Mouse (Mus musculus): ENCODE data around the gene Erich3. TPM values are rescaled to one million over a fixed set of nuclear protein-coding genes. Genes with fewer than 3 reads are reported as not detected.

The Erich3 gene
- total and polyA plus RNA-seq, 3 experiments: 0.11 TPM; not detected in 2

GRCm38 (mm10) chr3:154744317-154744716 lies 80.7 kb downstream of the Erich3 start:
- Histone ChIP-seq H3K36me3 (replicated peaks) (no peaks in the 10 kb centered on the region), H3K9me3 (replicated peaks) (peaks cover 27% of the 10 kb centered on the region), H3K4me1 (ENCODE audit: insufficient read depth, low read depth, low read length) (no peaks in the 10 kb centered on the region), H3K4me3 (ENCODE audit: low read depth, low read length) (no peak overlapping the region), H3K27me3 (ENCODE audit: insufficient read depth, low read length) (no peaks in the 10 kb centered on the region)
- no peak for ATAC-seq (ENCODE audit: extremely low read depth, insufficient number of reproducible peaks, low FRiP score, poor library complexity, severe bottlenecking)
- no peak for DNase-seq (ENCODE audit: low spot score)
- TF ChIP-seq TAL1 (conservative IDR thresholded peaks at IDR 0.05; ENCODE audit: low read depth, low read length) (no peak), CTCF (IDR thresholded peaks at IDR 0.05; ENCODE audit: low read depth, low read length) (no peak), GATA1 (IDR thresholded peaks at IDR 0.05; ENCODE audit: borderline replicate concordance, low read length) (no peak), GATA2 (IDR thresholded peaks at IDR 0.05; ENCODE audit: borderline replicate concordance, low read depth, low read length) (no peak), POLR2AphosphoS5 (IDR thresholded peaks at IDR 0.05; ENCODE audit: insufficient replicate concordance, low read depth, low read length) (no peak)

- TF ChIP-seq CTCF (IDR thresholded peaks at IDR 0.05; ENCODE audit: low read depth, low read length): no peak
- TF ChIP-seq POLR2AphosphoS5 (IDR thresholded peaks at IDR 0.05; ENCODE audit: insufficient replicate concordance, low read depth, low read length): no peak
- TF ChIP-seq GATA2 (IDR thresholded peaks at IDR 0.05; ENCODE audit: borderline replicate concordance, low read depth, low read length): no peak
- no peak for TF ChIP-seq TAL1 (conservative IDR thresholded peaks at IDR 0.05; ENCODE audit: low read depth, low read length)
- no peak for TF ChIP-seq GATA1 (IDR thresholded peaks at IDR 0.05; ENCODE audit: borderline replicate concordance, low read length)
- H3K36me3 ChIP-seq (replicated peaks): no peaks in the 10 kb centered on the region
- no peak for DNase-seq (ENCODE audit: low spot score)
- no peak overlapping the region for H3K4me3 ChIP-seq (ENCODE audit: low read depth, low read length)
- H3K27me3 ChIP-seq (ENCODE audit: insufficient read depth, low read length): no peaks in the 10 kb centered on the region
- H3K9me3 ChIP-seq (replicated peaks): peaks cover 21% of the 10 kb centered on the region
- H3K4me1 ChIP-seq (ENCODE audit: insufficient read depth, low read depth, low read length): no peaks in the 10 kb centered on the region
- ATAC-seq (ENCODE audit: extremely low read depth, insufficient number of reproducible peaks, low FRiP score, poor library complexity, severe bottlenecking): no peak
Measured at GRCm38 (mm10) chr3:154754505-154754904, 90.8 kb downstream of the Erich3 start.

- H3K27me3 ChIP-seq (ENCODE audit: insufficient read depth, low read length): no peaks in the 10 kb centered on the region
- peaks cover 21% of the 10 kb centered on the region for H3K9me3 ChIP-seq (replicated peaks)
- H3K36me3 ChIP-seq (replicated peaks): no peaks in the 10 kb centered on the region
- TF ChIP-seq POLR2AphosphoS5 (IDR thresholded peaks at IDR 0.05; ENCODE audit: insufficient replicate concordance, low read depth, low read length) (no peak), TAL1 (conservative IDR thresholded peaks at IDR 0.05; ENCODE audit: low read depth, low read length) (no peak), GATA1 (IDR thresholded peaks at IDR 0.05; ENCODE audit: borderline replicate concordance, low read length) (no peak), GATA2 (IDR thresholded peaks at IDR 0.05; ENCODE audit: borderline replicate concordance, low read depth, low read length) (no peak), CTCF (IDR thresholded peaks at IDR 0.05; ENCODE audit: low read depth, low read length) (no peak)
- ATAC-seq (ENCODE audit: extremely low read depth, insufficient number of reproducible peaks, low FRiP score, poor library complexity, severe bottlenecking) (no peak), DNase-seq (ENCODE audit: low spot score) (no peak)
- no peak overlapping the region for H3K4me3 ChIP-seq (ENCODE audit: low read depth, low read length)
- H3K4me1 ChIP-seq (ENCODE audit: insufficient read depth, low read depth, low read length): no peaks in the 10 kb centered on the region
Measured at GRCm38 (mm10) chr3:154755225-154755624, 91.6 kb downstream of the Erich3 start.

GRCm38 (mm10) chr3:154758089-154758488 lies 94.4 kb downstream of the Erich3 start:
- DNase-seq (ENCODE audit: low spot score) (no peak), ATAC-seq (ENCODE audit: extremely low read depth, insufficient number of reproducible peaks, low FRiP score, poor library complexity, severe bottlenecking) (no peak)
- Histone ChIP-seq H3K36me3 (replicated peaks) (no peaks in the 10 kb centered on the region), H3K4me3 (ENCODE audit: low read depth, low read length) (no peak overlapping the region), H3K9me3 (replicated peaks) (peaks cover 36% of the 10 kb centered on the region), H3K27me3 (ENCODE audit: insufficient read depth, low read length) (no peaks in the 10 kb centered on the region), H3K4me1 (ENCODE audit: insufficient read depth, low read depth, low read length) (no peaks in the 10 kb centered on the region)
- no peak for TF ChIP-seq GATA2 (IDR thresholded peaks at IDR 0.05; ENCODE audit: borderline replicate concordance, low read depth, low read length)
- no peak for TF ChIP-seq TAL1 (conservative IDR thresholded peaks at IDR 0.05; ENCODE audit: low read depth, low read length)
- TF ChIP-seq POLR2AphosphoS5 (IDR thresholded peaks at IDR 0.05; ENCODE audit: insufficient replicate concordance, low read depth, low read length): no peak
- no peak for TF ChIP-seq GATA1 (IDR thresholded peaks at IDR 0.05; ENCODE audit: borderline replicate concordance, low read length)
- TF ChIP-seq CTCF (IDR thresholded peaks at IDR 0.05; ENCODE audit: low read depth, low read length): no peak

GRCm38 (mm10) chr3:154761108-154761507 lies 97.4 kb downstream of the Erich3 start:
- no peak for DNase-seq (ENCODE audit: low spot score)
- ATAC-seq (ENCODE audit: extremely low read depth, insufficient number of reproducible peaks, low FRiP score, poor library complexity, severe bottlenecking): no peak
- Histone ChIP-seq H3K9me3 (replicated peaks) (peaks cover 47% of the 10 kb centered on the region), H3K4me1 (ENCODE audit: insufficient read depth, low read depth, low read length) (no peaks in the 10 kb centered on the region), H3K4me3 (ENCODE audit: low read depth, low read length) (no peak overlapping the region), H3K36me3 (replicated peaks) (no peaks in the 10 kb centered on the region), H3K27me3 (ENCODE audit: insufficient read depth, low read length) (no peaks in the 10 kb centered on the region)
- TF ChIP-seq POLR2AphosphoS5 (IDR thresholded peaks at IDR 0.05; ENCODE audit: insufficient replicate concordance, low read depth, low read length): no peak
- no peak for TF ChIP-seq GATA1 (IDR thresholded peaks at IDR 0.05; ENCODE audit: borderline replicate concordance, low read length)
- no peak for TF ChIP-seq TAL1 (conservative IDR thresholded peaks at IDR 0.05; ENCODE audit: low read depth, low read length)
- TF ChIP-seq CTCF (IDR thresholded peaks at IDR 0.05; ENCODE audit: low read depth, low read length): no peak
- no peak for TF ChIP-seq GATA2 (IDR thresholded peaks at IDR 0.05; ENCODE audit: borderline replicate concordance, low read depth, low read length)

- no peak overlapping the region for H3K4me3 ChIP-seq (ENCODE audit: low read depth, low read length)
- no peaks in the 10 kb centered on the region for H3K27me3 ChIP-seq (ENCODE audit: insufficient read depth, low read length)
- no peaks in the 10 kb centered on the region for H3K36me3 ChIP-seq (replicated peaks)
- H3K4me1 ChIP-seq (ENCODE audit: insufficient read depth, low read depth, low read length): no peaks in the 10 kb centered on the region
- no peak for DNase-seq (ENCODE audit: low spot score)
- no peak for TF ChIP-seq GATA1 (IDR thresholded peaks at IDR 0.05; ENCODE audit: borderline replicate concordance, low read length)
- TF ChIP-seq CTCF (IDR thresholded peaks at IDR 0.05; ENCODE audit: low read depth, low read length): no peak
- TF ChIP-seq TAL1 (conservative IDR thresholded peaks at IDR 0.05; ENCODE audit: low read depth, low read length): no peak
- H3K9me3 ChIP-seq (replicated peaks): peaks cover 43% of the 10 kb centered on the region
- ATAC-seq (ENCODE audit: extremely low read depth, insufficient number of reproducible peaks, low FRiP score, poor library complexity, severe bottlenecking): no peak
Measured at GRCm38 (mm10) chr3:154763374-154763773, 99.7 kb downstream of the Erich3 start.
